Mouse (Mus musculus) E14TG2a.4 (cell line): Measurements from ENCODE around the gene Il17re.

ENCODE experiments used
- CTCF ChIP-seq: conservative IDR thresholded peaks from 2 replicates; pipeline ENCODE4 v1.5.1; 2014; ENCODE audit warnings: low read length
- NANOG ChIP-seq: IDR thresholded peaks from 2 replicates; pipeline ENCODE4 v1.6.1; 2014; ENCODE audit warnings: borderline replicate concordance, low read length, mixed read lengths
- POU5F1 ChIP-seq: IDR thresholded peaks from 2 replicates; pipeline ENCODE4 v1.6.1; 2014; ENCODE audit warnings: low read length, borderline replicate concordance

DNA sequence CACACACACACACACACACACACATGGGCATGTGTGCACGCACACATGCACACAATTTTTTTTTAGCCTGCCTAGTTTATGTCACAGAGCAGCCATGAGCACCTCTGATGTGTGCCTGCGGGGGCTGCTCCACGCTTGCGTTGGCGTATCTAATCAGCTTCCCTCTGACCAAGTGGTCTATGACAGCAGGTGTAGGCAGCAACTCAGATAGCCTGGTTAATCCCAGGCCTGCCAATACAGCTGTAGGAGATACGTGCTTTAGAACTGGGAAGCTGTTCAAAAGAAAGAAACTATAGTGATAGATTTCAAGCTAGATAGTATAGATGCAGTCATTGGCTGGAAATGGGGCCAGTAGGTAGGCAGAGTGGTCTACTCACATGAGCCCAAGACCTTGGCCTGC is 15.4 kb downstream of the Il17re start:
- TF ChIP-seq CTCF (no peak), POU5F1 (no peak), NANOG (no peak)
